In genomic region chr8:122739102-122739725, GRCm38 (mm10) we compare ENCODE assay signal across 9 mouse cellular contexts. TPM values are rescaled to one million over a fixed set of nuclear protein-coding genes. Genes with fewer than 3 reads are reported as not detected.
A peak's percentile ranks its signal among the peaks of the same experiment; 100 is the strongest.
DNase-seq lines count a peak whose midpoint lies in the region; ATAC-seq and TF ChIP-seq lines count a peak whose summit lies in the region.
"Had no signal": no experiment of that assay in that cellular context is flagged by ENCODE, and none has a peak within 500 bp of the region (broad histone marks: within the 10 kb centered on the region; RNA-seq: fewer than 3 reads in every experiment).

No protein-coding gene starts in this region.

- H3K4me1 ChIP-seq in intestine, embryonic 15.5 days (replicated peaks): 0 out of 2 replicates have a peak, but pooled peaks cover 3% of the 10 kb centered on the region
- no peaks in the 10 kb centered on the region for H3K4me1 ChIP-seq in intestine, postnatal 0 days (replicated peaks; ENCODE audit: control insufficient read depth, insufficient read depth, low read length)
- peaks cover 64% of the 10 kb centered on the region for H3K4me1 ChIP-seq in hindbrain, embryonic 12.5 days
- peaks cover 84% of the 10 kb centered on the region for H3K4me1 ChIP-seq in neural tube, embryonic 14.5 days (ENCODE audit: control insufficient read depth, insufficient read depth, low read length)

- no peaks in the 10 kb centered on the region for H3K36me3 ChIP-seq in intestine, embryonic 15.5 days
- H3K36me3 ChIP-seq in intestine, postnatal 0 days (ENCODE audit: control insufficient read depth, insufficient read depth): no peaks in the 10 kb centered on the region
- no peaks in the 10 kb centered on the region for H3K36me3 ChIP-seq in hindbrain, embryonic 12.5 days
- no peaks in the 10 kb centered on the region for H3K36me3 ChIP-seq in neural tube, embryonic 14.5 days (ENCODE audit: control insufficient read depth, insufficient read depth, low read length)
- H3K36me3 ChIP-seq: G1E had no signal

- TF ChIP-seq CTCF in intestine, postnatal 0 days (IDR thresholded peaks at IDR 0.05; ENCODE audit: low read depth): no peak

- peaks cover 24% of the 10 kb centered on the region for H3K27me3 ChIP-seq in intestine, embryonic 15.5 days (replicated peaks)
- H3K27me3 ChIP-seq in intestine, postnatal 0 days (replicated peaks; ENCODE audit: control insufficient read depth, insufficient read depth, low read length): 0 out of 2 replicates have a peak, but pooled peaks cover 9% of the 10 kb centered on the region
- peaks cover 18% of the 10 kb centered on the region for H3K27me3 ChIP-seq in hindbrain, embryonic 12.5 days
- no peaks in the 10 kb centered on the region for H3K27me3 ChIP-seq in neural tube, embryonic 14.5 days (ENCODE audit: control insufficient read depth, insufficient read depth, low read length)

- ATAC-seq in intestine, embryonic 15.5 days: 0 out of 2 replicates have a peak, but pooled peaks have one; percentile 24
- no peak; the same call in 1 of the 2 replicates for ATAC-seq in intestine, postnatal 0 days
- ATAC-seq in hindbrain, embryonic 12.5 days (ENCODE audit: low FRiP score): 0 out of 2 replicates have a peak, but pooled peaks have one; percentile 14
- no peak for ATAC-seq in neural tube, embryonic 14.5 days (ENCODE audit: low read depth)
- no peak for ATAC-seq in megakaryocyte-erythroid progenitor cell, adult 5-6 weeks (replicated peaks; ENCODE audit: low FRiP score, low TSS enrichment, poor library complexity, severe bottlenecking)

- no peaks in the 10 kb centered on the region for H3K9me3 ChIP-seq in intestine, embryonic 15.5 days
- H3K9me3 ChIP-seq in intestine, postnatal 0 days (ENCODE audit: control insufficient read depth): no peaks in the 10 kb centered on the region
- no peaks in the 10 kb centered on the region for H3K9me3 ChIP-seq in hindbrain, embryonic 12.5 days (replicated peaks)
- H3K9me3 ChIP-seq in neural tube, embryonic 14.5 days (ENCODE audit: control insufficient read depth, low read length): no peaks in the 10 kb centered on the region
- H3K9me3 ChIP-seq: G1E had no signal

- no peak overlapping the region for H3K4me3 ChIP-seq in intestine, embryonic 15.5 days (replicated peaks)
- H3K4me3 ChIP-seq in intestine, postnatal 0 days (ENCODE audit: low read depth, low read length): no peak overlapping the region
- no peak overlapping the region for H3K4me3 ChIP-seq in hindbrain, embryonic 12.5 days
- no peak overlapping the region for H3K4me3 ChIP-seq in neural tube, embryonic 14.5 days (ENCODE audit: low read depth, low read length)

- H3K27ac ChIP-seq in intestine, embryonic 15.5 days: no peak overlapping the region
- H3K27ac ChIP-seq in intestine, postnatal 0 days (ENCODE audit: low read depth, low read length): no peak overlapping the region
- H3K27ac ChIP-seq in hindbrain, embryonic 12.5 days: peak overlapping the region; percentile 82
- H3K27ac ChIP-seq in neural tube, embryonic 14.5 days (ENCODE audit: low read depth, low read length): peak overlapping the region; percentile 90

- 25% methylated on average over 11 of the region's 11 CpGs for WGBS in intestine, embryonic 15.5 days
- 21% methylated on average over 11 of the region's 11 CpGs for WGBS in intestine, postnatal 0 days
- 10% methylated on average over 11 of the region's 11 CpGs for WGBS in hindbrain, embryonic 12.5 days
- 10% methylated on average over 11 of the region's 11 CpGs for WGBS in neural tube, embryonic 14.5 days

- no peak overlapping the region for H3K4me2 ChIP-seq in intestine, embryonic 15.5 days (replicated peaks)
- H3K4me2 ChIP-seq in intestine, postnatal 0 days (replicated peaks; ENCODE audit: low read depth): no peak overlapping the region
- H3K4me2 ChIP-seq in hindbrain, embryonic 12.5 days (replicated peaks): 0 out of 2 replicates have a peak overlapping the region, but pooled peaks have one; percentile 11
- no peak overlapping the region for H3K4me2 ChIP-seq in neural tube, embryonic 14.5 days (ENCODE audit: low read depth, low read length)

- H3K9ac ChIP-seq in intestine, embryonic 15.5 days: no peak overlapping the region
- H3K9ac ChIP-seq in intestine, postnatal 0 days (ENCODE audit: low read depth, low read length): no peak overlapping the region
- peak overlapping the region; percentile 33; the same call in 1 of the 2 replicates for H3K9ac ChIP-seq in hindbrain, embryonic 12.5 days
- H3K9ac ChIP-seq in neural tube, embryonic 14.5 days (replicated peaks; ENCODE audit: low read depth, low read length): peak overlapping the region; percentile 22; the same call in 1 of the 2 replicates

- peak; percentile 67 for DNase-seq in cerebellum, adult 8-10 months
- no peak for DNase-seq in left cerebral cortex, adult 8-10 months (ENCODE audit: low spot score in 2 of 2)
- DNase-seq in c-Kit-positive CD71-positive TER-119-positive erythroid progenitor cells, embryonic 14.5 days (ENCODE audit: low spot score): no peak

RNA-seq across cellular contexts. Expression of gene Acsf3, which starts 36.1 kb away (rescaled TPM):
- 21.8 and 24.6 TPM in 2 replicates for polyA plus RNA-seq in intestine, embryonic 15.5 days (2015; fragmentation: Nextera tagmentation; extraction: Ambion mirVana)
- 22.8 and 22.9 TPM in 2 replicates for polyA plus RNA-seq in intestine, postnatal 0 days (2015; fragmentation: Nextera tagmentation; extraction: Ambion mirVana)
- polyA plus RNA-seq in hindbrain, embryonic 12.5 days (2016; fragmentation: Nextera tagmentation; extraction: Ambion mirVana): 15.1 and 17.6 TPM in 2 replicates
- 16.2 and 16.3 TPM in 2 replicates for polyA plus RNA-seq in neural tube, embryonic 14.5 days (2014; fragmentation: Nextera tagmentation; extraction: Ambion mirVana)
- 10 to 100 TPM; 22.7 to 28.2 (median 26.1) TPM for total RNA-seq in left cerebral cortex, adult 8-10 months (2022)
- total RNA-seq in megakaryocyte-erythroid progenitor cell, adult 5-6 weeks (2014; fragmentation: Nextera tagmentation): 9.8 and 14.7 TPM in 2 replicates
- 5.8 and 9.5 TPM in 2 replicates for total RNA-seq in megakaryocyte-erythroid progenitor cell, adult 5-6 weeks (2017)

RNA-seq across cellular contexts. Expression of gene Cbfa2t3, which starts 40.3 kb away (rescaled TPM):
- 4.6 and 4.7 TPM in 2 replicates for polyA plus RNA-seq in intestine, embryonic 15.5 days (2015; fragmentation: Nextera tagmentation; extraction: Ambion mirVana)
- 5.9 and 7.6 TPM in 2 replicates for polyA plus RNA-seq in intestine, postnatal 0 days (2015; fragmentation: Nextera tagmentation; extraction: Ambion mirVana)
- polyA plus RNA-seq in hindbrain, embryonic 12.5 days (2016; fragmentation: Nextera tagmentation; extraction: Ambion mirVana): 17.1 and 17.3 TPM in 2 replicates
- 23.5 and 23.9 TPM in 2 replicates for polyA plus RNA-seq in neural tube, embryonic 14.5 days (2014; fragmentation: Nextera tagmentation; extraction: Ambion mirVana)
- 10 to 100 TPM; 21.6 to 26.5 (median 24.1) TPM for total RNA-seq in left cerebral cortex, adult 8-10 months (2022)
- total RNA-seq in megakaryocyte-erythroid progenitor cell, adult 5-6 weeks (2014; fragmentation: Nextera tagmentation): 78.3 and 79.6 TPM in 2 replicates
- 7.8 and 15.4 TPM in 2 replicates for total RNA-seq in megakaryocyte-erythroid progenitor cell, adult 5-6 weeks (2017)

Comparison
In these comparisons a context has a peak if more than half of its experiments do, and no peak if none do; other contexts are left out.
1. ATAC-seq: peak in intestine, embryonic 15.5 days (single experiment) and hindbrain, embryonic 12.5 days (single experiment); none in intestine, postnatal 0 days (single experiment), neural tube, embryonic 14.5 days (single experiment) and megakaryocyte-erythroid progenitor cell, adult 5-6 weeks (single experiment).
2. H3K27ac ChIP-seq: peak in hindbrain, embryonic 12.5 days (single experiment) and neural tube, embryonic 14.5 days (single experiment); none in intestine, embryonic 15.5 days (single experiment) and intestine, postnatal 0 days (single experiment).
3. H3K9ac ChIP-seq: peak in hindbrain, embryonic 12.5 days (single experiment) and neural tube, embryonic 14.5 days (single experiment); none in intestine, embryonic 15.5 days (single experiment) and intestine, postnatal 0 days (single experiment).